Mouse (Mus musculus) bone marrow macrophage, adult 2 months (primary cell): ENCODE results near the gene Srp68. TPM values are rescaled to one million over a fixed set of nuclear protein-coding genes. Genes with fewer than 3 reads are reported as not detected.

ENCODE experiments used
- H3K27ac ChIP-seq: 2 replicates; pipeline ENCODE4 v1.5.1; 2012; ENCODE audit warnings: low read depth, low read length; ENCODE audit not compliant: insufficient read depth
- H3K4me1 ChIP-seq: 2 replicates; pipeline ENCODE4 v1.6.1; 2012; ENCODE audit warnings: low read length; ENCODE audit not compliant: control insufficient read depth, insufficient read depth
- H3K4me3 ChIP-seq: 2 replicates; pipeline ENCODE4 v1.5.1; 2012; ENCODE audit warnings: mild to moderate bottlenecking, low read length, moderate library complexity; ENCODE audit not compliant: insufficient read depth
- CTCF ChIP-seq: IDR thresholded peaks from 2 replicates; pipeline ENCODE4 v1.5.1; 2012; ENCODE audit warnings: low read depth, mild to moderate bottlenecking, low read length, moderate library complexity
- POLR2A ChIP-seq: IDR thresholded peaks from 2 replicates; pipeline ENCODE4 v1.6.1; 2012; ENCODE audit warnings: mild to moderate bottlenecking, low read depth, low read length, borderline replicate concordance
- polyA plus RNA-seq: library from polyadenylated mRNA; stranded (reverse); fragments of >200 nt; gene quantifications from 2 replicates; pipeline ENCODE4 v1.2.4, GENCODE M21; 2012; ENCODE audit not compliant: missing spikeins, insufficient read depth, insufficient read length

Gene Srp68
- polyA plus RNA-seq, 1 experiment, result 43.7 TPM

DNA sequence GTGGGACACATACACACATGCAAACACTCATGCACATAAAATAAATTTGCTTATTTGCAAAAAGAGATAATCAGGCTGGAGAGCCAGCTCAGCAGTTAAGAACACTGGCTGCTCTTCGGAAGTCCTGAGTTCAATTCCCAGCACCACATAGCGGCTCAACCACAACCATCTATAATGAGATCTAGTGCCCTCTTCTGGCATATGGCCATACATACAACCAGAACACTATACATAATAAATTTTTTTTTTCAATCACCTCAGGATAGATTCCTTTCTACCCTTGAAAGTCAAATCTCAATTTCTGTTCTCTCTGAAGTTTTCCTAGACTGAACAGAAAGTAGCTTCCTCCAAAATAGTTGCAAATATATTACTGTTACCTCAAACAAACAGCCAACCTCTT lies 31.4 kb upstream of the Srp68 start:
- Histone ChIP-seq H3K27ac (no peak overlapping the region), H3K4me3 (no peak overlapping the region), H3K4me1 (0 out of 2 replicates have a peak, but pooled peaks cover 3% of the 10 kb centered on the region)
- TF ChIP-seq CTCF (no peak), POLR2A (no peak)

DNA sequence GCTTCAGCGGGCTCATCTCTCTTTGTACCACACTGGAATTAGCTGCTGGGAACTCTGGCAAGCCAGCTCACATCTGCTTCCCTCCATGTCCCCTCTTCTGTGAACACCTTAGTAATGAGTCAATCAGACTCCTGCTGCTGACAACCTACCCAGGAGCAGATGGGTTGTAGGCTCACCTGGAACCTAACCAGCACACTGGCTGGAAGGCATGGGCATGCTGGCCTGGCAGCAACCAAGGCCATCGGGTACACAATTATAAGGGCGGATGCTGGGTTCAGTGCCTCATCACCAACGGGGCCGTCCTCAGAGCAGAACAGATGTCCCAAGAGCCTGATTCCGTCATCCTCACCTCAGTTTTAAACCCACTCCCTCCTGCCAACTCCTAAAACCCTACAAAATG lies 24.6 kb upstream of the Srp68 start:
- no peak for TF ChIP-seq CTCF
- TF ChIP-seq POLR2A, result no peak
- H3K4me1 ChIP-seq, result no peaks in the 10 kb centered on the region

DNA sequence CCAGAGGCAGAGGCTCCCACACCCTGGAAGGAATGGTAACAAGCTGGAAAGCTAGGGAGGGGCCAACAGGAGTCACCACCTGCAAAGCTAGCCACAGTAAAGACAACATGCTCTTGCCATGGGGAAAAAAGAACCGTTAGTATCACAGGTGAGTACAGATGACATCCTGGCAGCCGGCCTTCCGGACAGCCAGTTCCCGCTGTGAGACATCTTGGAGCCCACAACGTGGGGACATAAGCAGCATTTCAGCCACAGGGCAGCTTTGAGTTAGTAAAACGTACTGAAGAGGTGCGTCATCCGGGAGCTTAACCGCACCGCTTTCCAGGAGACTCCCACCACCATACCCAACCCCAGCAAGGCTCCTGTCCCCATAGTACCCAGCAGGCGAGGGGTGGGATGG lies 24.2 kb upstream of the Srp68 start:
- no peak for TF ChIP-seq CTCF
- no peak for TF ChIP-seq POLR2A

More for the DNA sequence above, 24.6 kb upstream of the Srp68 start:
- H3K4me3 ChIP-seq, result no peak overlapping the region
- H3K27ac ChIP-seq, result no peak overlapping the region

GRCm38 (mm10) chr11:116297017-116297416 lies 23.0 kb upstream of the Srp68 start:
- Histone ChIP-seq H3K4me3 (no peak overlapping the region), H3K4me1 (no peaks in the 10 kb centered on the region), H3K27ac (no peak overlapping the region)
- TF ChIP-seq CTCF, result no peak
- TF ChIP-seq POLR2A, result no peak

More for the DNA sequence above, 24.2 kb upstream of the Srp68 start:
- Histone ChIP-seq H3K27ac (no peak overlapping the region), H3K4me1 (no peaks in the 10 kb centered on the region), H3K4me3 (no peak overlapping the region)

GRCm38 (mm10) chr11:116296191-116296734 lies 22.2 kb upstream of the Srp68 start:
- no peak overlapping the region for H3K27ac ChIP-seq
- no peaks in the 10 kb centered on the region for H3K4me1 ChIP-seq
- no peak overlapping the region for H3K4me3 ChIP-seq
- TF ChIP-seq CTCF, result no peak
- TF ChIP-seq POLR2A, result no peak

- Histone ChIP-seq H3K27ac (no peak overlapping the region), H3K4me3 (no peak overlapping the region), H3K4me1 (no peaks in the 10 kb centered on the region)
- TF ChIP-seq POLR2A, result no peak
- TF ChIP-seq CTCF, result peak; percentile 67
Measured at GRCm38 (mm10) chr11:116294319-116294718, 20.3 kb upstream of the Srp68 start.

GRCm38 (mm10) chr11:116293538-116294137 lies 19.6 kb upstream of the Srp68 start:
- no peak for TF ChIP-seq CTCF
- TF ChIP-seq POLR2A, result no peak
- no peak overlapping the region for H3K4me3 ChIP-seq
- H3K4me1 ChIP-seq, result no peaks in the 10 kb centered on the region
- H3K27ac ChIP-seq, result no peak overlapping the region

DNA sequence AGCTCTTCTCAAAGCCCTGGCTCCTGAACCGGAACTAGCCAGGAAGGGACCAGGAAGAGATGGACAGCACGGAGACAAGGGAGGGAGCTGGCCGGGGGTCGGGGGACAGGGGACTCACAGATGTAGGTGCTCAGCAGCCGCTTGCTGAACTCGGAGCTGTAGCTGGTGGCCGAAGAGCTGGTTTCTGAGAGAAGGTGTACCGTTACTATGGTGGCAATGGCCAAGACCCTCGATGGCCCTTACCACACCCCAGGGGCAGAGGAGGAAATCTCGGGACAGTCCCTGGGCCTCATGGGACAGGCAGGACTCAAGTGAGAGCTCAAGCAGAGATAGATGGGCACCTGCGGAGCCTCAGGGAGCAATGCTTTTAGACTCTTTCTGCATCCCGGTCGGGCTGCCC lies 18.4 kb upstream of the Srp68 start:
- Histone ChIP-seq H3K4me3 (no peak overlapping the region), H3K27ac (no peak overlapping the region), H3K4me1 (no peaks in the 10 kb centered on the region)
- TF ChIP-seq CTCF (no peak), POLR2A (no peak)

GRCm38 (mm10) chr11:116290556-116290955 lies 16.5 kb upstream of the Srp68 start:
- Histone ChIP-seq H3K4me3 (no peak overlapping the region), H3K4me1 (no peaks in the 10 kb centered on the region)
- TF ChIP-seq CTCF (no peak), POLR2A (no peak)

GRCm38 (mm10) chr11:116287351-116287750 lies 13.3 kb upstream of the Srp68 start:
- H3K4me1 ChIP-seq, result no peaks in the 10 kb centered on the region
- H3K27ac ChIP-seq, result no peak overlapping the region
- no peak for TF ChIP-seq POLR2A
- no peak overlapping the region for H3K4me3 ChIP-seq

More at GRCm38 (mm10) chr11:116290556-116290955, 16.5 kb upstream of the Srp68 start:
- no peak overlapping the region for H3K27ac ChIP-seq
